Mouse (Mus musculus): Measurements from ENCODE around the gene Kcnq2. TPM values are rescaled to one million over a fixed set of nuclear protein-coding genes. Genes with fewer than 3 reads are reported as not detected.

Kcnq2 gene
- polyA plus RNA-seq, 1 experiment from 2014 or later = 2.1 TPM

DNA sequence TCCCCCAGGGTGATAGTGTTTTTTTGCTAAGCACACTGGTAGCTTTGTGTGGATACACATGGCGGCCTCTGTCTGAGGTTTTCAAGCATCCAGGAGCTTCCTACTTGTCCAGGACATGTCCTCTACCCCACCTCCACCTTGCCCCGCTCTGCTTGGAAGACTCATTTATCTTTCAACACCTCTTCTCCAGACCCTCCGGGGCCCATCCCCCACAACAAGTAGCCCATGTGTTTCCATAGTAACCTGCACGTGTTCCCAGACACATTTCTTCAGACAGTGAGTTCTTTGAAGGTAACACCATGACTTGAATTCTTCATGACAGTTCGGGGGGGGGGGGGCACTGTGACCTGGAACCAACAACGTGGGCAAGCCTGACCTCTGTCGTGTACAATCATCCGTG is 77.8 kb downstream of the Kcnq2 start:
- Histone ChIP-seq H3K9ac (ENCODE audit: low read depth, low read length) (no peak overlapping the region), H3K27ac (replicated peaks; ENCODE audit: low read depth, low read length) (no peak overlapping the region), H3K27me3 (replicated peaks; ENCODE audit: control insufficient read depth, insufficient read depth, low read length) (no peaks in the 10 kb centered on the region), H3K36me3 (ENCODE audit: control insufficient read depth, insufficient read depth, low read length) (no peaks in the 10 kb centered on the region), H3K9me3 (ENCODE audit: control insufficient read depth, low read length) (no peaks in the 10 kb centered on the region), H3K4me2 (ENCODE audit: low read depth, low read length) (no peak overlapping the region), H3K4me1 (ENCODE audit: control insufficient read depth, insufficient read depth, low read length) (no peaks in the 10 kb centered on the region), H3K4me3 (ENCODE audit: low read depth, low read length) (no peak overlapping the region)
- DNase-seq (ENCODE audit: low spot score) (no peak), ATAC-seq (ENCODE audit: low read depth) (no peak)
- WGBS = 35% methylated on average over 8 of the region's 8 CpGs

DNA sequence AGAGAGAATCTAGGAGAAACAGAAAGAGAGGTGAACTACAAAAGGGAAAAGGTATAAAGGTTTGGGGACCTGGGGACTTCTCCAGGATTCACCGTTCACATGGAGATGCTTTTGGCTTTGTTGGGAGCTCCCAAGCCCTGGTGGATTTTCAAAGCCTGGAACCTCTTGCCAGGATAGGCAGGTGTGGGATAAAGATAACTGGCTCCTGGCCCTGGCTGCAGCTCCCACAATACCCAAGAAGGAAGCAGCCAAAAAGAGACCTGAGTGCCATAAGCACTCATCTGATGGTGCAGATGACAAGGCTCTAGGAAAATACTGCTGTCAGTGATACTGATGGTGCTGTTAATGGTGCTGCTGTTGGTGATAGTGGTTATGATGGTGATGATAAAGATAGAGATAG is 82.9 kb downstream of the Kcnq2 start:
- Histone ChIP-seq H3K4me1 (ENCODE audit: control insufficient read depth, insufficient read depth, low read length) (no peaks in the 10 kb centered on the region), H3K36me3 (ENCODE audit: control insufficient read depth, insufficient read depth, low read length) (no peaks in the 10 kb centered on the region), H3K9me3 (ENCODE audit: control insufficient read depth, low read length) (no peaks in the 10 kb centered on the region), H3K27me3 (replicated peaks; ENCODE audit: control insufficient read depth, insufficient read depth, low read length) (no peaks in the 10 kb centered on the region), H3K4me3 (ENCODE audit: low read depth, low read length) (no peak overlapping the region), H3K27ac (replicated peaks; ENCODE audit: low read depth, low read length) (no peak overlapping the region), H3K4me2 (ENCODE audit: low read depth, low read length) (no peak overlapping the region), H3K9ac (ENCODE audit: low read depth, low read length) (no peak overlapping the region)
- no peak for ATAC-seq (ENCODE audit: low read depth)
- no peak for DNase-seq (ENCODE audit: low spot score)
- WGBS = 94% methylated on average over 1 of the region's 1 CpGs

DNA sequence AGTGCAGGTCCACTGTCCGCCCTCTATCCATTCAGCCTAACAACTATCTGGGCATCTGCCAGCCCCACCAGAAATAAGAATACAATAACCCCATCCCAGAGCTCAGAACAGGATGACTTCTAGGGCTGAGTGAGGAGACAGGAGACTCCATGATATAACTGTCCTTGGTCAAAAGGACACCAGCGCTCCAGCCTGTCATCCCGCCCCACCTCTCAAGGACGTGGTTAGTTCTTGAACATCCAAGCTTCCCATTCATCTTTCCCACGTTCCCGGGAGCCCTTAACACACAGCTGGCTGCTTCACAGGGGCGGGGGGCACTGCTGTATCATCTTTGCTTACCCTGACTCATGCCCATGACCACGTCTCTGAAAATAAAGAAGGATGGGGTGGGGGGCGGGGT is 86.1 kb downstream of the Kcnq2 start:
- no peak overlapping the region for H3K27ac ChIP-seq (replicated peaks; ENCODE audit: low read depth, low read length)
- no peaks in the 10 kb centered on the region for H3K36me3 ChIP-seq (ENCODE audit: control insufficient read depth, insufficient read depth, low read length)
- H3K9ac ChIP-seq (ENCODE audit: low read depth, low read length) = no peak overlapping the region
- H3K9me3 ChIP-seq (ENCODE audit: control insufficient read depth, low read length) = no peaks in the 10 kb centered on the region
- ATAC-seq (ENCODE audit: low read depth) (no peak), DNase-seq (ENCODE audit: low spot score) (no peak)
- no peak overlapping the region for H3K4me2 ChIP-seq (ENCODE audit: low read depth, low read length)
- no peaks in the 10 kb centered on the region for H3K4me1 ChIP-seq (ENCODE audit: control insufficient read depth, insufficient read depth, low read length)
- WGBS = 75% methylated on average over 9 of the region's 9 CpGs
- H3K27me3 ChIP-seq (replicated peaks; ENCODE audit: control insufficient read depth, insufficient read depth, low read length) = no peaks in the 10 kb centered on the region
- no peak overlapping the region for H3K4me3 ChIP-seq (ENCODE audit: low read depth, low read length)

DNA sequence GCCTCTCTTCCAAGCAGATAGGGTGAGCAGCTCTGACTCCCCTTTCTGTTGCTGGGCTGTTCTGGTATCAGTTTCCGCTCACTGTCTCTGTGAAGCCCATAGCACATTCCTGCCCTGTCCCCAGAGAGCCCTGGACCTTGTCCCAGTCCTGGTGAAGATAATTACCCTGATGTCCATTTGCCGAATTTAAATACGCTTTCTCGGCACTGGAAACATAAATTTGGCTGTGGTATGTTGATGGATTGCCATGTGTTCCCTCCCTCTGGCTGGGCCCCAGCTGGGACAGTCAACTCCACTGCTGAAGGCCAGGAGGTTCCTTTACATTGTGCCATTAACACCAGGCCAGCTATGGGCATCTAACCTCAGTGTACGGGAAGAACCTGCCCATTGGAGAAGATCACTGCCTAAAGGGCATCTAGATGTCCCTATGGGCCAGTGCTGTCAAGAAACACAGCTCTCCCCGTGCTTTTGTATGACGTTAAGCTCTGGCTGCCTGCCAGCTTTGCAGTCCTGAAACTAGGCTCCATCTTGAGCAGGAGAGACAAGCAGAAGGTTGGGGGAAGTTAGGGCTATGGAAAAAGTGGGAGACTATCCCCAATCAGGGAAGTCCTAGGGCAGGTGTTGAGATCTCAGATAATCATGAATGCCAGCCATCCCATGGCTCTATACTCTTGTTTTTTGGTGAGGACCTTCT is 86.7 kb downstream of the Kcnq2 start:
- Histone ChIP-seq H3K27ac (replicated peaks; ENCODE audit: low read depth, low read length) (no peak overlapping the region), H3K9me3 (ENCODE audit: control insufficient read depth, low read length) (no peaks in the 10 kb centered on the region), H3K36me3 (ENCODE audit: control insufficient read depth, insufficient read depth, low read length) (no peaks in the 10 kb centered on the region), H3K4me2 (ENCODE audit: low read depth, low read length) (no peak overlapping the region), H3K27me3 (replicated peaks; ENCODE audit: control insufficient read depth, insufficient read depth, low read length) (no peaks in the 10 kb centered on the region), H3K9ac (ENCODE audit: low read depth, low read length) (no peak overlapping the region), H3K4me1 (ENCODE audit: control insufficient read depth, insufficient read depth, low read length) (no peaks in the 10 kb centered on the region), H3K4me3 (ENCODE audit: low read depth, low read length) (no peak overlapping the region)
- 59% methylated on average over 7 of the region's 7 CpGs for WGBS
- ATAC-seq (ENCODE audit: low read depth) = no peak
- peak; percentile 16 for DNase-seq (ENCODE audit: low spot score)

DNA sequence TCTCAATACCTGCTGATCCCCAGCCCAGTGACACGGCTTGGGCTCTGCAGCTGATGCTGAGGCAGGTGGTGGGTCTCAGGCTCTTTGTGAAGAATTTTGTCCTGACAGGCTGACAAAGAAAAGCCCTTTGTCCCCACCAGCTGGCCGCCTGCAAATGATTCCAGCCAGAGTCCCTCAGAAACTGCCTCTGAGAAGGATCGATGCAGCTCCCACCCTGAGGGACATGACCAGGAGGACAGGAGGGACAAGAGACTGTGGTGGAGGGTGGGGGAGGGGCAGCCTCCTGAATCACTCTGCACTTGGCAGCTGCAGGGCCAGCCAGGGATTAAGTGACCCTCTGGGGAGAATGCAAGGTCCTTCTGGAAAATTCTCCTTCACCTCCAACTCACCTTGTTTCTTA is 91.1 kb downstream of the Kcnq2 start:
- peaks cover 33% of the 10 kb centered on the region for H3K27me3 ChIP-seq (replicated peaks; ENCODE audit: control insufficient read depth, insufficient read depth, low read length)
- ATAC-seq (ENCODE audit: low read depth) (peak; percentile 37; the same call in 1 of the 2 replicates), DNase-seq (ENCODE audit: low spot score) (peak; percentile 53)
- H3K27ac ChIP-seq (replicated peaks; ENCODE audit: low read depth, low read length) = no peak overlapping the region
- no peaks in the 10 kb centered on the region for H3K9me3 ChIP-seq (ENCODE audit: control insufficient read depth, low read length)
- no peak overlapping the region for H3K9ac ChIP-seq (ENCODE audit: low read depth, low read length)
- H3K4me3 ChIP-seq (ENCODE audit: low read depth, low read length) = no peak overlapping the region
- no peaks in the 10 kb centered on the region for H3K4me1 ChIP-seq (ENCODE audit: control insufficient read depth, insufficient read depth, low read length)
- 8% methylated on average over 3 of the region's 3 CpGs for WGBS
- no peak overlapping the region for H3K4me2 ChIP-seq (ENCODE audit: low read depth, low read length)
- H3K36me3 ChIP-seq (ENCODE audit: control insufficient read depth, insufficient read depth, low read length) = no peaks in the 10 kb centered on the region

DNA sequence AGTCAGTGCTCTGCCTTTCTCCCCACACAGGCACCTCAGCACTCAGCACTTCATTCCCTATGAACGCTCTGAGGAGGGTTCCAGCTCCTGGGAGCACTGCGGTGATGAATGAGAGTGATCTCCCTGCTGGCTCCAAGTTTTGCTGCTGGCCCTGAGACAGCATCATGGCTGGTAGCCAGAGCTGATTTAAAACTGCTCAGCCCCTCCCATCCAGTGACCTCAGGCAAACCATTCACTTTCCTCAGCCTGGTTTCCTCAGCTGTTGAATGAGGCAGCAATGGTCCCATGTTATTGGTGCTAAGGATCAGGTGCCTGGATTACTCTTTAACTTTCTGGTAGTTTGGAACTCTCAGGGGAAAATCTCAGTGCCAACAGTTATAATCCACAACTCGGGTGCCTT is 91.7 kb downstream of the Kcnq2 start, which contains the start of gene Chrna4:
Gene Chrna4 (minus strand): TSS at position 110 of the 400 bp plus-strand sequence.
- Histone ChIP-seq H3K9ac (ENCODE audit: low read depth, low read length) (no peak within 1 kb of the TSS), H3K4me2 (ENCODE audit: low read depth, low read length) (no peak within 1 kb of the TSS), H3K27me3 (replicated peaks; ENCODE audit: control insufficient read depth, insufficient read depth, low read length) (peaks cover 39% of the 10 kb centered on the region), H3K4me1 (ENCODE audit: control insufficient read depth, insufficient read depth, low read length) (no peaks in the 10 kb centered on the region), H3K9me3 (ENCODE audit: control insufficient read depth, low read length) (no peaks in the 10 kb centered on the region), H3K4me3 (ENCODE audit: low read depth, low read length) (no peak within 1 kb of the TSS), H3K36me3 (ENCODE audit: control insufficient read depth, insufficient read depth, low read length) (no peaks in the 10 kb centered on the region), H3K27ac (replicated peaks; ENCODE audit: low read depth, low read length) (no peak within 1 kb of the TSS)
- ATAC-seq (ENCODE audit: low read depth) (no peak), DNase-seq (ENCODE audit: low spot score) (peak; percentile 49)
- WGBS = 55% methylated on average over 3 of the region's 3 CpGs

DNA sequence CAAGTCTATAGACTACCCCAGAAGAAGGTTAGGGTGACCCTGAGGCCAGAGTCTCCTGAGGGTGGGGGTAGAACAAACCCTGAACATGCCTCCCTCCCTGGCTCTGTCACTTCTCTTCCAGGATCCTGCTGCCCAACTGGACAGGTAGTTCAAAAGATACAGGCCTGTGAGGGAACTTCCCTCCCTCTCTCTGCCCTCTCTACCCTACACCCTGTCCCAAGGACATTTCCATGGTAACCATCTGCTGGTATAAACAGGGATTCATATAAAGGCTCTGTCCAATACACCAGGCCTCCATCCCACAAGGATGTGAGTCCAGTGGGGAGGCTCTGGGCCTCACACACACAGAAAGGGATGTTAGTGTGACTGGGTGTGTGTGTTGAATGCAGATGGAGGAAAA is 92.7 kb downstream of the Kcnq2 start:
- no peaks in the 10 kb centered on the region for H3K9me3 ChIP-seq (ENCODE audit: control insufficient read depth, low read length)
- DNase-seq (ENCODE audit: low spot score) (no peak), ATAC-seq (ENCODE audit: low read depth) (no peak)
- peaks cover 3% of the 10 kb centered on the region; the same call in 1 of the 2 replicates for H3K4me1 ChIP-seq (ENCODE audit: control insufficient read depth, insufficient read depth, low read length)
- no peak overlapping the region for H3K4me3 ChIP-seq (ENCODE audit: low read depth, low read length)
- no peaks in the 10 kb centered on the region for H3K36me3 ChIP-seq (ENCODE audit: control insufficient read depth, insufficient read depth, low read length)
- no peak overlapping the region for H3K27ac ChIP-seq (replicated peaks; ENCODE audit: low read depth, low read length)
- H3K27me3 ChIP-seq (replicated peaks; ENCODE audit: control insufficient read depth, insufficient read depth, low read length) = peaks cover 50% of the 10 kb centered on the region
- no peak overlapping the region for H3K9ac ChIP-seq (ENCODE audit: low read depth, low read length)
- no peak overlapping the region for H3K4me2 ChIP-seq (ENCODE audit: low read depth, low read length)

DNA sequence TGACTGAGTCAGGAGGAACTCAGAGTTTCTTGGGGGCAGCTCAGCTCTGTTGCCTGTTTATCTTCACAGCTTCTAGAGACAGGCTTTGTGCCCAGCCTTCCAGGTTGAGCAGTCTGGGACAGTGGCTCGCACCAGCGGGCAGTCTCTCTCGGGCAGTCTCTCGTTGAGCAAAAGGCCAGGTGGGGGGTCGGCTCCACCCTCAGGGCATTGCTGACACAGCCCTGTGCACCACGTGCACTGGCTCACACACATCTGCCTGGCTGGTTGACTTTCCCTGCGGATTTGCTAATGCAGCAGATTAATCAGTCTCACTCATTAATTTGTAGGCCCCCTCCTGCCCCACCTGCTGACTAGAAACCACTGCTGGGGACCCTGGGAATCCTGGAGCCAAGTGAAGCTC is 93.2 kb downstream of the Kcnq2 start:
- no peak overlapping the region for H3K27ac ChIP-seq (replicated peaks; ENCODE audit: low read depth, low read length)
- no peaks in the 10 kb centered on the region for H3K36me3 ChIP-seq (ENCODE audit: control insufficient read depth, insufficient read depth, low read length)
- H3K4me1 ChIP-seq (ENCODE audit: control insufficient read depth, insufficient read depth, low read length) = peaks cover 3% of the 10 kb centered on the region; the same call in 1 of the 2 replicates
- DNase-seq (ENCODE audit: low spot score) (peak; percentile 13), ATAC-seq (ENCODE audit: low read depth) (no peak)
- H3K27me3 ChIP-seq (replicated peaks; ENCODE audit: control insufficient read depth, insufficient read depth, low read length) = peaks cover 53% of the 10 kb centered on the region
- H3K9me3 ChIP-seq (ENCODE audit: control insufficient read depth, low read length) = no peaks in the 10 kb centered on the region
- no peak overlapping the region for H3K9ac ChIP-seq (ENCODE audit: low read depth, low read length)
- 9% methylated on average over 7 of the region's 7 CpGs for WGBS
- no peak overlapping the region for H3K4me2 ChIP-seq (ENCODE audit: low read depth, low read length)
- no peak overlapping the region for H3K4me3 ChIP-seq (ENCODE audit: low read depth, low read length)

DNA sequence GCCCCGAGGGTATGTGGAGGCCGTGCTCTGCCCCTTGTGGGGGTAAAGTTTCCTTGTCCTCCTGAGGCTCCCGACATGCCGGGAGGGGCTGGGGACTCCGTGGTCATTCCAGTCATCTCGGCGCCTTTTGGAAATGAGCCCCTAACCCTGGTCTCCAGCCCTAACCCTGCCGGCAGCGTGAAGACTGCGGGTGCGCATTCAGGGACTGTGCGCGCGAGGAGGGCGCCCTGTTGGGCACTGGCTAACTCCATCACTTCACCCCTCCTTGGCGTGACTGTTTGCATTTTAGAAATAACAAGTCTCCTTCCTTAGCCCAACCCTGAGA is 95.8 kb downstream of the Kcnq2 start:
- Histone ChIP-seq H3K27ac (replicated peaks; ENCODE audit: low read depth, low read length) (no peak overlapping the region), H3K9ac (ENCODE audit: low read depth, low read length) (peak overlapping the region; percentile 67), H3K36me3 (ENCODE audit: control insufficient read depth, insufficient read depth, low read length) (no peaks in the 10 kb centered on the region), H3K4me1 (ENCODE audit: control insufficient read depth, insufficient read depth, low read length) (peaks cover 3% of the 10 kb centered on the region; the same call in 1 of the 2 replicates), H3K4me2 (ENCODE audit: low read depth, low read length) (peak overlapping the region; percentile 95), H3K4me3 (ENCODE audit: low read depth, low read length) (peak overlapping the region; percentile 63), H3K9me3 (ENCODE audit: control insufficient read depth, low read length) (no peaks in the 10 kb centered on the region), H3K27me3 (replicated peaks; ENCODE audit: control insufficient read depth, insufficient read depth, low read length) (peaks cover 53% of the 10 kb centered on the region)
- WGBS = 0% methylated on average over 14 of the region's 16 CpGs
- no peak for ATAC-seq (ENCODE audit: low read depth)
- DNase-seq (ENCODE audit: low spot score) = no peak

Measured in embryonic facial prominence, embryonic 14.5 days (tissue).